Mouse (Mus musculus) forebrain, embryonic 12.5 days (tissue): ENCODE measurements around the gene Eme1. TPM values are rescaled to one million over a fixed set of nuclear protein-coding genes. Genes with fewer than 3 reads are reported as not detected.
"Not testable (repeated sequence)": the region's sequence is repeated elsewhere in the genome, so short reads cannot be mapped to it uniquely, and the experiment has no call there.

Experiments
- ATAC-seq: fragments of 200-750 bp; cut with Nextera tagmentation; 2 replicates; pipeline ENCODE4 v1.8.0; 2017; ENCODE audit warnings: moderate TSS enrichment; ENCODE audit not compliant: low FRiP score
- H3K27ac ChIP-seq: fragments of 300-500 bp; sonication (generic); 2 replicates; pipeline ENCODE4 v1.5.1; 2016; ENCODE audit warnings: mild to moderate bottlenecking
- H3K27me3 ChIP-seq: fragments of 300-500 bp; sonication (generic); 2 replicates; pipeline ENCODE4 v1.6.1; 2016; ENCODE audit warnings: mild to moderate bottlenecking
- H3K36me3 ChIP-seq: fragments of 300-500 bp; sonication (generic); replicated peaks from 2 replicates; pipeline ENCODE4 v1.6.1; 2016; ENCODE audit warnings: mild to moderate bottlenecking
- H3K4me1 ChIP-seq: fragments of 300-500 bp; sonication (generic); 2 replicates; pipeline ENCODE4 v1.6.1; 2016
- H3K4me2 ChIP-seq: fragments of 300-500 bp; sonication (generic); 2 replicates; pipeline ENCODE4 v1.6.1; 2016; ENCODE audit warnings: mild to moderate bottlenecking, moderate library complexity
- H3K4me3 ChIP-seq: fragments of 300-500 bp; sonication (generic); replicated peaks from 2 replicates; pipeline ENCODE4 v1.5.1; 2016; ENCODE audit warnings: mild to moderate bottlenecking
- H3K9ac ChIP-seq: fragments of 300-500 bp; sonication (generic); 2 replicates; pipeline ENCODE4 v1.6.1; 2016; ENCODE audit warnings: mild to moderate bottlenecking
- H3K9me3 ChIP-seq: fragments of 300-500 bp; sonication (generic); 2 replicates; pipeline ENCODE4 v1.6.1; 2016
- WGBS: fragments of 180-500 bp; shearing (Covaris S2); methylation state at CpG from one replicate; pipeline ENCODE4 v1.1.7; 2016; 5-methylcytosine and 5-hydroxymethylcytosine counted together
- polyA plus RNA-seq: library from polyadenylated mRNA; unstranded; fragments of >200 nt; fragmentation: Nextera tagmentation; extraction: Ambion mirVana; gene quantifications from 2 replicates; pipeline ENCODE4 v1.2.1, GENCODE M21; 2016

Eme1 gene
- polyA plus RNA-seq, result 40.5 and 43.6 TPM in 2 replicates

- peaks cover 46% of the 10 kb centered on the region for H3K36me3 ChIP-seq
- H3K4me1 ChIP-seq, result peaks cover 14% of the 10 kb centered on the region
- no peaks in the 10 kb centered on the region for H3K9me3 ChIP-seq
- H3K27me3 ChIP-seq, result no peaks in the 10 kb centered on the region
- peak within 1 kb of the TSS; percentile 72 for H3K4me2 ChIP-seq
- H3K27ac ChIP-seq, result peak within 1 kb of the TSS; percentile 90
- peak within 1 kb of the TSS; percentile 66 for H3K9ac ChIP-seq
- H3K4me3 ChIP-seq, result peak within 1 kb of the TSS; percentile 67
- WGBS, result 2% methylated on average over 32 of the region's 32 CpGs
- ATAC-seq, result peak; percentile 89
These were observed at the start of gene Eme1, which contains the start of gene Mrpl27 for GRCm38 (mm10) chr11:94653663-94654436. Eme1 (minus strand) TSS chr11:94653964. Mrpl27 (plus strand) TSS chr11:94653767.

- Histone ChIP-seq H3K27ac (no peak overlapping the region), H3K9ac (no peak overlapping the region), H3K36me3 (no peaks in the 10 kb centered on the region), H3K9me3 (no peaks in the 10 kb centered on the region), H3K27me3 (no peaks in the 10 kb centered on the region), H3K4me3 (no peak overlapping the region), H3K4me1 (peaks cover 9% of the 10 kb centered on the region; the same call in 1 of the 2 replicates), H3K4me2 (no peak overlapping the region)
- no peak for ATAC-seq
- WGBS, result 66% methylated on average over 3 of the region's 3 CpGs
These were observed 48.4 kb upstream of the Eme1 start for GRCm38 (mm10) chr11:94702216-94702610.

DNA sequence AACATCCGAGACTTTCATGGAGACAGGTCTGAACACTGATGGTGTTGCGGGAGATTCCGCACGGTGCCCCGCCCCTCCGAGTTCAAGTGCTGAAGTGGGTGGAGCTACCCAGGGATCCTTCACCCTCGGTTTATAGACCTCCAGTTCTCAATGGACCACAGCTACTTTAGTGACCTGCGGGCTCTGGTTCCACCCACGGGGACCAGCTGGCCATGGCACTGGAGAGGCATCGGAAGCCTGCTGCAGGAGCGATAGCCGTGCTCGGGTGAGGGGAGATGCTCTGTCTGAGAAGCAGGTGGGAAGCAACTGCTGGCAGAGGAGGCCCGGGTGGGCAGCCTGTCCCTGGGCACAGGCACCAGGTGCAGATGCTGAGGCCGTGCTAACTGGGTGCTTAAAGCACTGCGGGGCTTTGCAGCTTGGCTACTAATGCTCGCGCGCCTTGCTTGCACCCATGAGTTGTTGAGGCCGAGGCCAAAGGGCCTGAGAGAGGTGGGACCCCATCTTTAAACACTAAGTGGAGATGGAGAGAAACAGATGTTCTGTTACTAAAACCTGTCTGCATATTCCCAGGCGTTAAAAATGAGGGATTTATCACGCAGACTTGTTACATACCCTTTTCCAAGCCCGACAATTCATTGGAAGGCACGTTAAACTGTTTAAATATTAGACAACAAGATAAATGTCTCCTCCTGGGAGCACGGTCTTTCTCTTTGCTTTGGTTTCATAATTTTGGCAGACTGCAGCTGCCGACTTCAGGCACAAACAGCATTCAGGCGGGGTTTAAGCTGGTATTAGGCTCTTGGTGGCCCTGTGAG is 47.8 kb upstream of the Eme1 start:
- H3K9me3 ChIP-seq, result no peaks in the 10 kb centered on the region
- no peak overlapping the region for H3K4me3 ChIP-seq
- WGBS, result 67% methylated on average over 27 of the region's 27 CpGs
- peaks cover 9% of the 10 kb centered on the region; the same call in 1 of the 2 replicates for H3K4me1 ChIP-seq
- H3K36me3 ChIP-seq, result no peaks in the 10 kb centered on the region
- H3K27me3 ChIP-seq, result no peaks in the 10 kb centered on the region
- no peak for ATAC-seq
- no peak overlapping the region for H3K4me2 ChIP-seq
- no peak overlapping the region for H3K9ac ChIP-seq
- no peak overlapping the region for H3K27ac ChIP-seq

DNA sequence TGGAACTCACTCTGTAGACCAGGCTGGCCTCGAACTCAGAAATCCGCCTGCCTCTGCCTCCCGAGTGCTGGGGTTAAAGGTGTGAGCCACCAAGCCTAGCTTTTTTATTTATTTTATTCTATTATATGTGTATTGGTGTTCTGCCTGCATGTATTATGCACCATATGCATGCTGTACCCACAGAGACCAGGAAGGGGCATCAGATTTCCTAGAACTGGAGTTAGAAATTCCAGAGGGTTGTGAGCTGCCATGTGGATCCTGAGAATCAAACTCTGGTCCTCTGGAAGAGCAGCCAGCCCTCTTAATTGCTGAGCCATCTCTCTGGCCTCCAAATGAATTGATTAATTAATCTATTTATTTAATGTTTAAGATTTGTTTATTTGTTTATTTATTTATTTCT is 45.6 kb upstream of the Eme1 start:
- ATAC-seq, result no peak
- Histone ChIP-seq H3K27me3 (no peaks in the 10 kb centered on the region), H3K36me3 (no peaks in the 10 kb centered on the region), H3K27ac (no peak overlapping the region), H3K4me3 (no peak overlapping the region), H3K4me1 (peaks cover 9% of the 10 kb centered on the region; the same call in 1 of the 2 replicates), H3K9me3 (no peaks in the 10 kb centered on the region), H3K4me2 (no peak overlapping the region), H3K9ac (no peak overlapping the region)
- WGBS, result 94% methylated on average over 3 of the region's 3 CpGs

GRCm38 (mm10) chr11:94697703-94698464 is 44.1 kb upstream of the Eme1 start:
- no peak overlapping the region for H3K4me3 ChIP-seq
- H3K27me3 ChIP-seq, result no peaks in the 10 kb centered on the region
- peaks cover 9% of the 10 kb centered on the region; the same call in 1 of the 2 replicates for H3K4me1 ChIP-seq
- H3K4me2 ChIP-seq, result no peak overlapping the region
- H3K27ac ChIP-seq, result no peak overlapping the region
- ATAC-seq, result no peak
- no peak overlapping the region for H3K9ac ChIP-seq
- H3K9me3 ChIP-seq, result no peaks in the 10 kb centered on the region
- H3K36me3 ChIP-seq, result no peaks in the 10 kb centered on the region
- WGBS, result 49% methylated on average over 13 of the region's 13 CpGs

DNA sequence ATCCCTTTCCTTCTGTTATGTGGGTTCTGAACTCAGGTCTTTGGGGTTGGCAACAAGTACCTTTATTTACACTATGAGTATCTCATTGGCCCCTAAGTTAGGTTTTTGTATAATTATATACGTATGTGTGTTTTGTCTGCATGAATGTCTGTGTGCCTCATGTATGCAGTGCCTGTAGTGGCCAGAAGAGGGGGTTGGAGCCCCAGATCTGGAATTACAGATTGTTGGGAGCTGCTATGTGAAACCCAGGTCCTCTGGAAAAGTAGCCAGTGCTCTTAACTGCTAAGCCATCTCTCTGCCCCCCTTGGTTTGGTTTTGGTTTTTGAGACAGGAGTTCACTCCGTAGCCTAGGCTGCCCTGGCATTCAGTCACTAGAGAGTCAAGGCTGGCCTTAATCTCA is 43.4 kb upstream of the Eme1 start:
- no peak overlapping the region for H3K27ac ChIP-seq
- H3K4me3 ChIP-seq, result no peak overlapping the region
- ATAC-seq, result no peak
- H3K27me3 ChIP-seq, result no peaks in the 10 kb centered on the region
- no peaks in the 10 kb centered on the region for H3K9me3 ChIP-seq
- no peak overlapping the region for H3K9ac ChIP-seq
- H3K36me3 ChIP-seq, result no peaks in the 10 kb centered on the region
- WGBS, result 78% methylated on average over 2 of the region's 2 CpGs
- H3K4me2 ChIP-seq, result no peak overlapping the region
- H3K4me1 ChIP-seq, result peaks cover 9% of the 10 kb centered on the region; the same call in 1 of the 2 replicates

- Histone ChIP-seq H3K36me3 (no peaks in the 10 kb centered on the region), H3K4me1 (peaks cover 6% of the 10 kb centered on the region; the same call in 1 of the 2 replicates), H3K4me2 (no peak overlapping the region), H3K4me3 (no peak overlapping the region), H3K27ac (no peak overlapping the region), H3K9me3 (no peaks in the 10 kb centered on the region), H3K9ac (no peak overlapping the region), H3K27me3 (no peaks in the 10 kb centered on the region)
- no peak for ATAC-seq
- 87% methylated on average over 6 of the region's 6 CpGs for WGBS
These were observed 41.7 kb upstream of the Eme1 start for GRCm38 (mm10) chr11:94695508-94695907.

DNA sequence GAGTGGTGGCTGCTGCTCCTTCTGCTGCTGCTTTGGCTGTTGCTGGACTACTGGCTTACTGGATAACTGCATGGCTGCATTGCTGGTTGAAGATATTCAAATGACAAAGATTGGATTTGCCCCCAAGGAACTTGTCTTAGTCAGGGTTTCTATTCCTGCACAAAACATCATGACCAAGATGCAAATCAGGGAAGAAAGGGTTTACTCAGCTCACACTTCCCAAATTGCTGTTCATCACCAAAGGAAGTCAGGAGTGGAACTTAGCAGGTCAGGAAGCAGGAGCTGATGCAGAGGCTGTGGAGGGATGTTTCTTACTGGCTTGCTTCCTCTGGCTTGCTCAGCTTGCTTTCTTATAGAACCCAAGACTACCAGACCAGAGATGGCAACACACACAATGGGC is 38.7 kb upstream of the Eme1 start:
- not testable (repeated sequence) for H3K9ac ChIP-seq, H3K4me2 ChIP-seq, H3K9me3 ChIP-seq, H3K27ac ChIP-seq, H3K4me3 ChIP-seq, H3K27me3 ChIP-seq, H3K36me3 ChIP-seq, ATAC-seq, H3K4me1 ChIP-seq

DNA sequence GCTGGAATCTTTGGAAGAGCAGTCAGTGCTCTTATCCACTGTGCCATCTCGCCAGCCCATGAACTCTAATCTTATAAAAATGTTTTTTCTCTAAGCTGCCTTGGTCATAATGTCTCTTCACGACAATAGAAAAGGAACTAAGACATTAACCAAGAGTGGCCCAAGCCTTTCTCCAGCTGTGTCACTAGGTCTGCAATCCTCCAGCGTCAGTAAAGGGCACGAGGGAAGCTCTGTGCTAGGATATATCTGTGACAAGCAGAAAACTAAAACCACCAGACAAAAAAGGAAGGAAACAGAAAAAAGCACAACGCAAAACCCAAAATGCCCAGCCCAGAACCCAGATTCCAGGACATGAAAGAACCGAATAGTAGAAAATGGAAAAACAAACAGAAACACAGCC is 33.4 kb upstream of the Eme1 start:
- Histone ChIP-seq H3K4me1 (no peaks in the 10 kb centered on the region), H3K36me3 (no peaks in the 10 kb centered on the region), H3K4me2 (no peak overlapping the region), H3K9me3 (no peaks in the 10 kb centered on the region), H3K27me3 (no peaks in the 10 kb centered on the region), H3K4me3 (no peak overlapping the region), H3K9ac (no peak overlapping the region), H3K27ac (no peak overlapping the region)
- no peak for ATAC-seq
- 88% methylated on average over 6 of the region's 6 CpGs for WGBS

GRCm38 (mm10) chr11:94682427-94682826 is 28.7 kb upstream of the Eme1 start:
- Histone ChIP-seq H3K27ac (no peak overlapping the region), H3K27me3 (no peaks in the 10 kb centered on the region)
- 79% methylated on average over 7 of the region's 7 CpGs for WGBS

GRCm38 (mm10) chr11:94681640-94682039 is 27.9 kb upstream of the Eme1 start:
- H3K27ac ChIP-seq, result no peak overlapping the region
- no peak overlapping the region for H3K4me2 ChIP-seq
- H3K4me3 ChIP-seq, result no peak overlapping the region
- no peaks in the 10 kb centered on the region for H3K36me3 ChIP-seq
- H3K27me3 ChIP-seq, result no peaks in the 10 kb centered on the region
- no peak overlapping the region for H3K9ac ChIP-seq
- peaks cover 7% of the 10 kb centered on the region for H3K4me1 ChIP-seq
- 86% methylated on average over 4 of the region's 4 CpGs for WGBS
- no peak for ATAC-seq
- H3K9me3 ChIP-seq, result no peaks in the 10 kb centered on the region

More at GRCm38 (mm10) chr11:94682427-94682826, 28.7 kb upstream of the Eme1 start:
- Histone ChIP-seq H3K36me3 (no peaks in the 10 kb centered on the region), H3K9ac (no peak overlapping the region), H3K9me3 (no peaks in the 10 kb centered on the region), H3K4me3 (no peak overlapping the region), H3K4me1 (peaks cover 7% of the 10 kb centered on the region), H3K4me2 (no peak overlapping the region)
- no peak for ATAC-seq

GRCm38 (mm10) chr11:94680639-94681038 is 26.9 kb upstream of the Eme1 start:
- Histone ChIP-seq H3K4me3 (no peak overlapping the region), H3K4me1 (peaks cover 17% of the 10 kb centered on the region), H3K36me3 (no peaks in the 10 kb centered on the region), H3K9me3 (no peaks in the 10 kb centered on the region), H3K4me2 (no peak overlapping the region), H3K9ac (no peak overlapping the region), H3K27ac (no peak overlapping the region), H3K27me3 (no peaks in the 10 kb centered on the region)
- ATAC-seq, result no peak
